Mouse (Mus musculus): ENCODE data around the gene Igf1r.

DNA sequence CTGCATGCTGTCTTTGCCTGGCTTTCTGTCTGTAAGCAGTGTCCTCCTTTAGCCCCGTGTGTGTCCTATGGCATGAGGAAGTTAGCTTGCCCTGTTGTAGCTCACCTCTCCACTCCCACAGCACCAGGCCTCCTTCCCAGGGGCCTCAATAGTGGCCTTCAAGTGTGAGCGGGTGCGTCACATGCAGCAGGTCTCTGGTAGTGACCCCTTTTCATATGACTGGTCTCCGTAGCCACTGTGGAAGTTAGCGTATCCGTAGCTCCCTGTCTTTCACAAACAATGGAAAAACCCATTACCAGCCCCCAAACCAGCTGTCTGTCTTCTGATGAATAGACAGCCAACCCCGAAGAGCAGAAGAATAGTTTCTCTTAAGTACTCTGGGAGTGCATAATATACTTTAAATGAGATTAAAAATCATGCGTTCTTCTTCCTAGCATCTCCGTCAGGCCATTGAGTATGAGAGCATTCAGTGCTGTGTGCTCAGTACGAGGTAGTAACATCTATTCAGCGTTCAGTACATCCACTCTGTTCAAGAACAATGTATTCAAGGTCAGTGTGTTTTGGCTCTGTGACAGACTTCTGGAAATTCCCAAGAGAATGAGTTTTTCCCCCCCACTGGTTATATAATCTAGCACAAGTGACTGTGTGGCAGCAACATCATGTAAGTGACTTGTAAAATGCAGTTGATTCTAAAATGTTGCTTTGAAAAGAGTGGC, 112.2 kb downstream of the Igf1r start:
- TF ChIP-seq CTCF (IDR thresholded peaks at IDR 0.05; ENCODE audit: low read depth) (no peak), EP300 (optimal IDR thresholded peaks at IDR 0.05) (no peak)
